Mouse (Mus musculus) cerebellum, adult 9-11 months (tissue): Measurements from ENCODE around the gene Efemp2.
A peak's percentile ranks its signal among the peaks of the same experiment; 100 is the strongest.

Experiments used
- DNase-seq: peaks from one replicate; pipeline ENCODE4 v3.0.0; 2022

The Efemp2 gene

GRCm38 (mm10) chr19:5473720-5474119 is at the start of gene Efemp2:
TSS of gene Efemp2 (plus strand) at chr19:5473954.
- DNase-seq: peak; percentile 80

GRCm38 (mm10) chr19:5424092-5424781 is 49.5 kb upstream of the Efemp2 start:
- DNase-seq: peak; percentile 88

GRCm38 (mm10) chr19:5424782-5425741 is 48.7 kb upstream of the Efemp2 start, which contains the start of the genes Drap1 and AI837181:
TSS of gene Drap1 (minus strand) at chr19:5424979.
TSS of gene AI837181 (plus strand) at chr19:5425144.
- peak; percentile 91 for DNase-seq

- DNase-seq: peak; percentile 74
Observed at GRCm38 (mm10) chr19:5425906-5426565, 47.7 kb upstream of the Efemp2 start.

- peak; percentile 61 for DNase-seq
Observed at GRCm38 (mm10) chr19:5426640-5427290, 47.0 kb upstream of the Efemp2 start.

- no peak for DNase-seq
Observed at GRCm38 (mm10) chr19:5428083-5428482, 45.7 kb upstream of the Efemp2 start.

GRCm38 (mm10) chr19:5429219-5429618 is 44.5 kb upstream of the Efemp2 start:
- DNase-seq: no peak

GRCm38 (mm10) chr19:5429806-5430205 is 43.9 kb upstream of the Efemp2 start:
- peak; percentile 75 for DNase-seq

- DNase-seq: no peak
Observed at GRCm38 (mm10) chr19:5430408-5430807, 43.3 kb upstream of the Efemp2 start.

- no peak for DNase-seq
Observed at GRCm38 (mm10) chr19:5431911-5432464, 41.8 kb upstream of the Efemp2 start.

GRCm38 (mm10) chr19:5432992-5433852 is 40.5 kb upstream of the Efemp2 start:
- peak; percentile 62 for DNase-seq

GRCm38 (mm10) chr19:5433951-5434350 is 39.8 kb upstream of the Efemp2 start:
- DNase-seq: no peak

- no peak for DNase-seq
Observed at GRCm38 (mm10) chr19:5444371-5444908, 29.3 kb upstream of the Efemp2 start.

GRCm38 (mm10) chr19:5444954-5445353 is 28.8 kb upstream of the Efemp2 start:
- no peak for DNase-seq

GRCm38 (mm10) chr19:5445747-5446146 is 28.0 kb upstream of the Efemp2 start:
- no peak for DNase-seq

- DNase-seq: peak; percentile 78
Observed at GRCm38 (mm10) chr19:5447515-5448353, 26.0 kb upstream of the Efemp2 start, which contains the start of gene Fosl1. TSS of gene Fosl1 (plus strand) at chr19:5447547.

- DNase-seq: peak; percentile 33
Observed at GRCm38 (mm10) chr19:5448354-5449150, 25.2 kb upstream of the Efemp2 start.

GRCm38 (mm10) chr19:5449673-5450072 is 24.1 kb upstream of the Efemp2 start:
- no peak for DNase-seq

- no peak for DNase-seq
Observed at GRCm38 (mm10) chr19:5451766-5452165, 22.0 kb upstream of the Efemp2 start.
